Mouse (Mus musculus) testis, adult 2 months (tissue): ENCODE data around the gene Crebzf. TPM values are rescaled to one million over a fixed set of nuclear protein-coding genes. Genes with fewer than 3 reads are reported as not detected.

Experiments
- H3K27ac ChIP-seq: fragments of 200-500 bp; 2 replicates; pipeline ENCODE4 v1.5.1; 2012; ENCODE audit warnings: low read depth, low read length; ENCODE audit not compliant: control insufficient read depth, insufficient read depth
- H3K27me3 ChIP-seq: fragments of 200-500 bp; 2 replicates; pipeline ENCODE4 v1.6.1; 2012; ENCODE audit warnings: mild to moderate bottlenecking, low read length, moderate library complexity; ENCODE audit not compliant: control insufficient read depth, insufficient read depth
- H3K36me3 ChIP-seq: fragments of 200-500 bp; 2 replicates; pipeline ENCODE4 v1.6.1; 2012; ENCODE audit warnings: mild to moderate bottlenecking, low read length; ENCODE audit not compliant: control insufficient read depth, insufficient read depth
- H3K4me1 ChIP-seq: fragments of 200-500 bp; 2 replicates; pipeline ENCODE4 v1.6.1; 2012; ENCODE audit warnings: low read length; ENCODE audit not compliant: control insufficient read depth, insufficient read depth
- H3K4me3 ChIP-seq: fragments of 200-500 bp; 2 replicates; pipeline ENCODE4 v1.5.1; 2012; ENCODE audit warnings: low read depth, mild to moderate bottlenecking, low read length, moderate library complexity, mixed read lengths; ENCODE audit not compliant: control insufficient read depth
- CTCF ChIP-seq: fragments of 200-500 bp; IDR thresholded peaks from 2 replicates; pipeline ENCODE4 v1.5.1; 2012; ENCODE audit warnings: low read depth, mild to moderate bottlenecking, inconsistent platforms, low read length, moderate library complexity; ENCODE audit not compliant: control insufficient read depth, insufficient read depth, insufficient replicate concordance
- POLR2A ChIP-seq: fragments of 200-500 bp; IDR thresholded peaks from 2 replicates; pipeline ENCODE4 v1.6.1; 2012; ENCODE audit warnings: low read depth, mild to moderate bottlenecking, inconsistent platforms, low read length, moderate library complexity; ENCODE audit not compliant: control insufficient read depth
- polyA plus RNA-seq: library from polyadenylated mRNA; depleted of rRNA; stranded (reverse); fragments of >200 nt; gene quantifications from 2 replicates; pipeline ENCODE4 v1.2.3, GENCODE M21; 2012

The Crebzf gene
- polyA plus RNA-seq, 1 experiment, result 21.7 TPM

DNA sequence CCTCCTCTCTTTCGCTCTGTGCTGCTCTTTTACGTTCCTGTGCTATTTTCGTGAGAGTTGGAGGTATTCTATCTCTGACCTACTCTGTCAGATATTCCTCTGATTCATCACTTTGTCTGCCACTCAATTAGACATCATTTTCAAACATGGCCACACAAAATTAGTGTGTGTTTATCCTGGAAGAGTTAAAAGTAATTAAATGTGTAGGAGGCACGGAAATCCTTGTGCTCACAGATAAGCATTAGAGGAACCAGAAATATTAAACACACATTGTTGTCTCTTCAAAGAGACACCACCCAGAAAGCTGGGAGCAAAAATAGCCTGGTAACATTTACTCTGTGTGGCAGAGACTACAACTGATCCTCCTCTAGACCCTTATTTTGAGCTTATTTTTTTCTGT lies 2.5 kb upstream of the Crebzf start:
- Histone ChIP-seq H3K27ac (no peak overlapping the region), H3K4me3 (no peak overlapping the region), H3K4me1 (no peaks in the 10 kb centered on the region), H3K36me3 (no peaks in the 10 kb centered on the region), H3K27me3 (no peaks in the 10 kb centered on the region)
- TF ChIP-seq POLR2A (no peak), CTCF (no peak)

DNA sequence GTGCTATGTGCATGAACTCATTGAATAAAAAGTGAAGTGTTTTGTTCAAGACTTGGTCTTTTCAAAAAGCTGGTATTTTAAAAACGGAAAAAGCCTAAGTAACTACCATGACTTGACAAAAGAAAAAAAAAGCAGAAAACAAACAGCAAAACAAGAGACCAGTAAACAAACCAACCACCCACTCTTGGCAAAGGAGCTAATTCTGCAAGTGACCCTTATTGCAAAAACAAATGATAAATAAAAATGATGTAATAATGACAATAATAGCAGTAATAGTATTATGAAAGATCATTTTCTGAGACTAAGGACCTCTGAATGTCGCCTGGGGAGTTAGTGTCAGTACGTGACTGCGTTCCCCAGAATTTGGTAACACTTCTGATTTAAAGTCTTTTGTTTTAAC lies 459 bp upstream of the Crebzf start:
- TF ChIP-seq POLR2A, result no peak
- TF ChIP-seq CTCF, result no peak
- H3K27ac ChIP-seq, result no peak overlapping the region
- peak overlapping the region; percentile 99; the same call in 1 of the 2 replicates for H3K4me3 ChIP-seq
- no peaks in the 10 kb centered on the region for H3K36me3 ChIP-seq
- no peaks in the 10 kb centered on the region for H3K27me3 ChIP-seq
- no peaks in the 10 kb centered on the region for H3K4me1 ChIP-seq

GRCm38 (mm10) chr7:90443101-90444091 lies 867 bp downstream of the Crebzf start:
- Histone ChIP-seq H3K27ac (peak overlapping the region; percentile 97), H3K4me1 (no peaks in the 10 kb centered on the region), H3K4me3 (peak overlapping the region; percentile 99), H3K36me3 (no peaks in the 10 kb centered on the region), H3K27me3 (no peaks in the 10 kb centered on the region)
- TF ChIP-seq CTCF, result no peak

DNA sequence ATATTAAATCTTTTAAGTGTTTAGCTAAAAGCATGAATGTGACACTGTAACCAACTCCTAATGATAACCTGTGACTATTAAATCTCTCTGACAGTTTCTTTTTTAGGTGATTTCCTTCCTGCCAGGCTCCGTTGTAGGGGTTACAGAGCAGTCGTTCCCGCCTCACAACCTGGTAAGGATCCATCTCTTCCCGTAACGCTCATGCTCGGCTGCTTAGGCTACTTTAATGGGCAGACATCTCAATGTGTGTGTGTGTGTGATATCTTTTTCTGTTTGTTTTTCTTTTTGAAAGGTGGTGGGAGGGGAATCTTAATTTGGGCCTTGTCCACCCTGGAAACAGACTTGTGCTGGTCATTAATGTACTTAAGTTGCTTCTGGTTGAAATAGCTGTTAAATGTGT lies 1.7 kb downstream of the Crebzf start:
- Histone ChIP-seq H3K27me3 (no peaks in the 10 kb centered on the region), H3K27ac (peak overlapping the region; percentile 2; the same call in 1 of the 2 replicates), H3K4me3 (peak overlapping the region; percentile 99), H3K36me3 (no peaks in the 10 kb centered on the region), H3K4me1 (no peaks in the 10 kb centered on the region)
- no peak for TF ChIP-seq CTCF
- TF ChIP-seq POLR2A, result no peak

GRCm38 (mm10) chr7:90456149-90456844 lies 13.8 kb downstream of the Crebzf start:
- no peaks in the 10 kb centered on the region for H3K27me3 ChIP-seq
- no peak for TF ChIP-seq CTCF
- no peak for TF ChIP-seq POLR2A
- H3K4me3 ChIP-seq, result peak overlapping the region; percentile 92
- H3K36me3 ChIP-seq, result no peaks in the 10 kb centered on the region; the same call in 1 of the 2 replicates
- peaks cover 11% of the 10 kb centered on the region for H3K4me1 ChIP-seq
- no peak overlapping the region for H3K27ac ChIP-seq

DNA sequence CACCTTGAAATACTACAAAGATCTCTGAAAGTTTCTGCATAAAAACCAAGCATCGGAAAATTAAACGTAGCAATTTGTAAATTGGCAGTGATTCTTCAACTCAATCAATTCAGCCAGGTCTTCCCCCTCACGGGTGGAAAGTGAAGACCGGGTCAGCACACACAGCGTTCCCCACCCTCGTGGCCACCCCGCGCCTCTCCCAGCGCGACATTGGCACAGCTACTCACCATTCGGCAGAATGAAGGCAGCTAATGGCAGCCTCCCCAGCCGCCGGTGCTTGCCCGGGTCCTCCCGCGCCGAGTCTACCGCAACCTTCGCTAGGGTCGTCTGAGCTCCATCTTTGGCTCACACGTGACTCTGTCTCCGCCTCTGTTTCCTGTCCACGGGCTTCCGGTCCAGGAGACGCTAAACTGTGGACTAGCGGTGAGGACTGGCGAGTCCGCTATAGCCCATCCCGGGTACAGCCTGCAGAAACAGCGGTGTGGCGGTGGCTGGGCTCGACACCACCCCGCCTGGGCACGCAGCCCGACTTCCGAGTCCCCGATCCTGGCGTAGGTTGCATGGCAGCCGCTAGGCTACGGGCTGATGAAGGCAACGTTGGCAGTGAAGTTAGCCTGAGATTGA lies 14.4 kb downstream of the Crebzf start, which contains the start of gene Tmem126a:
Tmem126a (minus strand) TSS at position 385 of the 624 bp plus-strand sequence.
- TF ChIP-seq POLR2A, result peak; percentile 78
- TF ChIP-seq CTCF, result peak; percentile 24; the same call in 1 of the 2 replicates
- Histone ChIP-seq H3K27me3 (no peaks in the 10 kb centered on the region), H3K4me1 (peaks cover 12% of the 10 kb centered on the region), H3K36me3 (no peaks in the 10 kb centered on the region; the same call in 1 of the 2 replicates), H3K4me3 (peak within 1 kb of the TSS; percentile 92), H3K27ac (peak within 1 kb of the TSS; percentile 92)

DNA sequence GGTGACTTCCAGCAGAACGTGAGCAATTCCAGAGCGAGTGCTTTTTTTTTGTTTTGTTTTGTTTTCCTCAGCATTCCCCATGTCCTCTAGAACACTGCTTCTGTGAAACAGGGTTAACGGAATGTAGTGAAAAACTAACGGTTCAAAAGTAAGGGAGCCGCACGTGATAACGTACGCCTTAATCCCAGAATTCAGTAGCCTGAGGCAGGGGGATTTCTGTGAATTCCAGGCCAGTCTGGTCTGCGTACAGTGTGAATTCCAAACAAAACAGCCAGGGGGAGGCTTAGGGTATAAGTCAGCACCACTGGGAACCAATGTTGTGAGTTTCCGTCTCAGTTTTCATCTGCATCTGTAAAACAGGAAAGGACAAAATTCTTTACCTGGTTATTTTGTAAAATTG lies 15.0 kb downstream of the Crebzf start:
- Histone ChIP-seq H3K27ac (peak overlapping the region; percentile 92), H3K36me3 (no peaks in the 10 kb centered on the region; the same call in 1 of the 2 replicates), H3K27me3 (no peaks in the 10 kb centered on the region), H3K4me3 (peak overlapping the region; percentile 92), H3K4me1 (peaks cover 12% of the 10 kb centered on the region)
- TF ChIP-seq CTCF, result no peak
- TF ChIP-seq POLR2A, result no peak
